ENCODE assay signal across 30 mouse cellular contexts in genomic region chr19:46429250-46429649, GRCm38 (mm10).
"Had no signal": no experiment of that assay in that cellular context is flagged by ENCODE, and none has a peak within 500 bp of the region (broad histone marks: within the 10 kb centered on the region; RNA-seq: fewer than 3 reads in every experiment).

No protein-coding gene starts in this region.

- H3K4me3 ChIP-seq: heart, adult 2 months; heart, embryonic 10.5 days; heart, embryonic 12.5 days; heart, embryonic 13.5 days; heart, embryonic 15.5 days; hindbrain, embryonic 10.5 days; hindbrain, embryonic 12.5 days; hindbrain, embryonic 13.5 days; hindbrain, embryonic 15.5 days; intestine, embryonic 15.5 days; kidney, embryonic 15.5 days; layer of hippocampus, adult 2 months; left cerebral cortex, adult 2 months had no signal

- DNase-seq: heart, adult 2 months; heart, postnatal 10 days; heart, postnatal 14 days; heart, postnatal 36 days; heart, postnatal 4 days; kidney, adult 18-20 months; kidney, postnatal 10 days; kidney, postnatal 4 days; layer of hippocampus, adult 9-11 months; layer of hippocampus, postnatal 36 days had no signal

- H3K9me3 ChIP-seq: heart, embryonic 10.5 days; heart, embryonic 12.5 days; heart, embryonic 13.5 days; heart, embryonic 15.5 days; hindbrain, embryonic 10.5 days; hindbrain, embryonic 12.5 days; hindbrain, embryonic 13.5 days; hindbrain, embryonic 15.5 days; intestine, embryonic 15.5 days had no signal

- H3K27ac ChIP-seq: heart, adult 2 months; heart, embryonic 10.5 days; heart, embryonic 13.5 days; heart, embryonic 15.5 days; hindbrain, embryonic 10.5 days; hindbrain, embryonic 12.5 days; hindbrain, embryonic 13.5 days; hindbrain, embryonic 14.5 days; hindbrain, embryonic 15.5 days; hindbrain, postnatal 0 days; intestine, embryonic 15.5 days; kidney, embryonic 15.5 days; kidney, postnatal 0 days; layer of hippocampus, adult 2 months; left cerebral cortex, adult 2 months had no signal

- H3K9ac ChIP-seq: heart, embryonic 12.5 days; heart, embryonic 13.5 days; heart, embryonic 15.5 days; hindbrain, embryonic 12.5 days; hindbrain, embryonic 13.5 days; hindbrain, embryonic 14.5 days; hindbrain, embryonic 15.5 days; intestine, embryonic 15.5 days; kidney, embryonic 15.5 days had no signal

- H3K27me3 ChIP-seq: heart, embryonic 12.5 days; heart, embryonic 13.5 days; heart, embryonic 15.5 days; hindbrain, embryonic 12.5 days; hindbrain, embryonic 13.5 days; hindbrain, embryonic 15.5 days; intestine, embryonic 15.5 days; kidney, embryonic 15.5 days had no signal

- H3K36me3 ChIP-seq: heart, embryonic 15.5 days; hindbrain, embryonic 15.5 days; intestine, embryonic 15.5 days had no signal

- H3K4me1 ChIP-seq: intestine, embryonic 15.5 days had no signal

- ATAC-seq: hindbrain, embryonic 16.5 days; hindbrain, postnatal 0 days; inflammation-experienced regulatory T-cells, adult 6 months; intestine, embryonic 15.5 days; intestine, embryonic 16.5 days; intestine, postnatal 0 days had no signal

- H3K4me2 ChIP-seq: heart, embryonic 11.5 days; heart, embryonic 12.5 days; heart, embryonic 13.5 days; heart, embryonic 15.5 days; hindbrain, embryonic 12.5 days; hindbrain, embryonic 13.5 days; hindbrain, embryonic 14.5 days; hindbrain, embryonic 15.5 days; intestine, embryonic 15.5 days; kidney, embryonic 15.5 days had no signal
